Mouse (Mus musculus) thymus, adult 2 months (tissue): ENCODE data around the gene Enox1.

Experiments used
- CTCF ChIP-seq: fragments of 200-500 bp; IDR thresholded peaks from 2 replicates; pipeline ENCODE4 v1.5.1; 2012; ENCODE audit warnings: mild to moderate bottlenecking, control low read depth, low read length, moderate library complexity, borderline replicate concordance; ENCODE audit not compliant: control insufficient read depth, poor library complexity, insufficient read depth; ENCODE audit errors: extremely low read depth
- POLR2A ChIP-seq: fragments of 200-500 bp; IDR thresholded peaks from 2 replicates; pipeline ENCODE4 v1.6.1; 2012; ENCODE audit warnings: mild to moderate bottlenecking, low read length, control low read depth, moderate library complexity; ENCODE audit not compliant: control insufficient read depth, poor library complexity, insufficient read depth; ENCODE audit errors: extremely low read depth

DNA sequence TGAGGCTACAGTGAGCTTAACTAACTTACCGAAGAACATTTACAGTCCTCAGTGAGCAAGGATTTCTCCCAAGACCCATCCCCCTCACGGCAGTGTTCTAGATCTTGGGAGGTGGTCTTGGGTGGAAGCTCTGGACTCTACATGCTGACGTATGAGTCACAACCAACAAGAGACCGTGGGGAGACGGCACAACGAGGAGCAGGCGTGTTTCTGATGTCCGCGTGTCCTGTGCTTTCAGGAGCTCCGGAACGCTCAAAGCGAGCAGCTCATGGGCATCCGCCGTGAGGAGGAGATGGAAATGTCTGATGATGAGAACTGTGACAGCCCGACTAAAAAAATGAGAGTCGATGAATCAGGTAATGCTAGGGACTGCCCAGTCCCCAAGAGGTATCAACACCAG is 458.6 kb downstream of the Enox1 start:
- no peak for TF ChIP-seq CTCF
- no peak for TF ChIP-seq POLR2A
